Mouse (Mus musculus) ES-E14 (cell line): ENCODE results near the gene Myo15b. TPM values are rescaled to one million over a fixed set of nuclear protein-coding genes. Genes with fewer than 3 reads are reported as not detected.
A peak's percentile ranks its signal among the peaks of the same experiment; 100 is the strongest.

Experiments used
- DNase-seq: peaks from one replicate; pipeline ENCODE4 v3.0.0-alpha.2; 2013; ENCODE audit warnings: low read depth, low spot score
- H3K27ac ChIP-seq: 2 replicates; pipeline ENCODE4 v1.5.1; 2012; ENCODE audit warnings: low read depth, mild to moderate bottlenecking, low read length, moderate library complexity, mixed read lengths; ENCODE audit not compliant: poor library complexity, insufficient read depth, severe bottlenecking
- H3K36me3 ChIP-seq: 2 replicates; pipeline ENCODE4 v1.6.1; 2012; ENCODE audit warnings: mild to moderate bottlenecking, low read length, moderate library complexity, mixed read lengths; ENCODE audit not compliant: control insufficient read depth, poor library complexity, insufficient read depth, severe bottlenecking
- H3K4me1 ChIP-seq, 2 experiments: fragments of 150-350 bp in 1 of 2; sonication (generic) in 1 of 2; 2 replicates each; pipeline ENCODE4 v1.6.1; 2012; ENCODE audit warnings: low read length in 2 of 2, mild to moderate bottlenecking in 1 of 2, mixed read lengths in 1 of 2; ENCODE audit not compliant: control insufficient read depth in 2 of 2, insufficient read depth in 2 of 2, poor library complexity in 1 of 2
- H3K4me3 ChIP-seq, 2 experiments: fragments of 150-350 bp in 1 of 2; sonication (generic) in 1 of 2; 2 replicates each; pipeline ENCODE4 v1.5.1; 2012; ENCODE audit warnings: low read length in 2 of 2, low read depth in 1 of 2, mild to moderate bottlenecking in 1 of 2, mixed read lengths in 1 of 2; ENCODE audit not compliant: insufficient read depth in 1 of 2, poor library complexity in 1 of 2, severe bottlenecking in 1 of 2
- H3K9ac ChIP-seq: 2 replicates; pipeline ENCODE4 v1.6.1; 2012; ENCODE audit warnings: low read depth, mild to moderate bottlenecking, low read length, mixed read lengths; ENCODE audit not compliant: poor library complexity, insufficient read depth, severe bottlenecking
- H3K9me3 ChIP-seq: fragments of 150-350 bp; sonication (generic); 2 replicates; pipeline ENCODE4 v1.6.1; 2012; ENCODE audit warnings: low read depth, mild to moderate bottlenecking, low read length; ENCODE audit not compliant: control insufficient read depth, insufficient read depth
- CHD2 ChIP-seq: IDR thresholded peaks from 2 replicates; pipeline ENCODE4 v1.6.1; 2014; ENCODE audit warnings: mild to moderate bottlenecking, low read depth, low read length, inconsistent platforms
- HCFC1 ChIP-seq: IDR thresholded peaks from 2 replicates; pipeline ENCODE4 v1.6.1; 2012; ENCODE audit warnings: low read length, inconsistent platforms, borderline replicate concordance; ENCODE audit not compliant: insufficient read depth
- MAFK ChIP-seq: IDR thresholded peaks from 2 replicates; pipeline ENCODE4 v1.6.1; 2014; ENCODE audit warnings: mild to moderate bottlenecking, low read depth, low read length, inconsistent platforms; ENCODE audit not compliant: insufficient read depth
- ZC3H11A ChIP-seq: IDR thresholded peaks from 2 replicates; pipeline ENCODE4 v1.6.1; 2012; ENCODE audit warnings: low read depth, mild to moderate bottlenecking, inconsistent platforms, low read length, borderline replicate concordance
- ZNF384 ChIP-seq: IDR thresholded peaks from 2 replicates; pipeline ENCODE4 v1.6.1; 2012; ENCODE audit warnings: low read depth, low read length, inconsistent platforms
- in situ Hi-C, 2 experiments: fragments of 600-800 bp; cut with MboI; formaldehyde crosslinking; loops; one replicate each; pipeline ENCODE4 v1.15.1; 2025; ENCODE audit warnings: low sequenced_read_pairs in 2 of 2, inconsistent platforms in 1 of 2; ENCODE audit not compliant: unreplicated experiment in 2 of 2
- total RNA-seq: library from RNA; depleted of rRNA; stranded (reverse); fragments of 300-350 nt; gene quantifications from 2 replicates; pipeline ENCODE4 v1.2.3, GENCODE M21; 2012; rRNA removed

The Myo15b gene
- 4.6 and 7.7 TPM in 2 replicates for total RNA-seq

GRCm38 (mm10) chr11:115858354-115858753, at the start of gene Myo15b:
TSS of gene Myo15b (plus strand) at chr11:115858406.
- in situ Hi-C loops: no loop called here
- no peak for DNase-seq
- H3K27ac ChIP-seq: no peak within 1 kb of the TSS
- H3K9me3 ChIP-seq: no peaks in the 10 kb centered on the region
- peak within 1 kb of the TSS; percentile 63 to 66 for H3K4me3 ChIP-seq
- peaks cover 15% of the 10 kb centered on the region for H3K36me3 ChIP-seq
- no peaks in the 10 kb centered on the region for H3K4me1 ChIP-seq
- TF ChIP-seq CHD2 (no peak), HCFC1 (no peak), ZNF384 (no peak), MAFK (no peak), ZC3H11A (no peak)
- peak within 1 kb of the TSS; percentile 31 for H3K9ac ChIP-seq

- no peaks in the 10 kb centered on the region for H3K9me3 ChIP-seq
Observed at GRCm38 (mm10) chr11:115808696-115809310, 49.4 kb upstream of the Myo15b start.

GRCm38 (mm10) chr11:115809311-115809781, 48.9 kb upstream of the Myo15b start:
- no peak overlapping the region for H3K27ac ChIP-seq
- H3K4me1 ChIP-seq: peaks cover 3 to 28% of the 10 kb centered on the region in 2 experiments; a peak in 2 of 4 replicates
- no peak for DNase-seq
- peaks cover 11% of the 10 kb centered on the region; the same call in 1 of the 2 replicates for H3K36me3 ChIP-seq
- H3K9ac ChIP-seq: no peak overlapping the region
- H3K9me3 ChIP-seq: no peaks in the 10 kb centered on the region
- no peak for TF ChIP-seq ZNF384
- TF ChIP-seq HCFC1: no peak
- TF ChIP-seq CHD2: no peak
- TF ChIP-seq MAFK: no peak
- TF ChIP-seq ZC3H11A: no peak
- H3K4me3 ChIP-seq: no peak overlapping the region
- in situ Hi-C loops: no loop called here

More at GRCm38 (mm10) chr11:115808696-115809310, 49.4 kb upstream of the Myo15b start:
- peaks cover 12% of the 10 kb centered on the region; the same call in 1 of the 2 replicates for H3K36me3 ChIP-seq
- no peak overlapping the region for H3K4me3 ChIP-seq
- TF ChIP-seq HCFC1 (no peak), ZC3H11A (no peak), CHD2 (no peak), ZNF384 (no peak), MAFK (no peak)
- no peak for DNase-seq
- no peak overlapping the region for H3K9ac ChIP-seq
- H3K4me1 ChIP-seq: peaks cover 3 to 28% of the 10 kb centered on the region in 2 experiments; a peak in 2 of 4 replicates
- no peak overlapping the region for H3K27ac ChIP-seq
- in situ Hi-C loops: no loop called here

GRCm38 (mm10) chr11:115810377-115810776, 47.8 kb upstream of the Myo15b start:
- TF ChIP-seq HCFC1 (no peak), CHD2 (no peak), ZC3H11A (no peak), MAFK (no peak), ZNF384 (no peak)
- in situ Hi-C loops: no loop called here
- no peak overlapping the region; a peak in 1 of 4 replicates for H3K4me3 ChIP-seq
- no peak for DNase-seq
- peaks cover 3 to 28% of the 10 kb centered on the region in 2 experiments; a peak in 2 of 4 replicates for H3K4me1 ChIP-seq
- no peak overlapping the region for H3K27ac ChIP-seq
- H3K36me3 ChIP-seq: peaks cover 2% of the 10 kb centered on the region; the same call in 1 of the 2 replicates
- H3K9ac ChIP-seq: no peak overlapping the region
- no peaks in the 10 kb centered on the region for H3K9me3 ChIP-seq
